Mouse (Mus musculus) intestine, postnatal 0 days (tissue): ENCODE measurements at regions not wholly inside any gene's neighbourhood (a gene's known extent, or its start where the extent isn't known, plus 50 kb on each side); places are given as distances from the start of the nearest gene placed in this dataset.
A peak's percentile ranks its signal among the peaks of the same experiment; 100 is the strongest.

Source experiments
- ATAC-seq: fragments of 200-750 bp; cut with Nextera tagmentation; 2 replicates; pipeline ENCODE4 v1.8.0; 2017; ENCODE audit warnings: mild to moderate bottlenecking, moderate TSS enrichment, moderate library complexity
- H3K27ac ChIP-seq: fragments of 300-500 bp; sonication (generic); 2 replicates; pipeline ENCODE4 v1.5.1; 2014; ENCODE audit warnings: mild to moderate bottlenecking, low read depth, low read length, moderate library complexity
- H3K27me3 ChIP-seq: fragments of 300-500 bp; sonication (generic); replicated peaks from 2 replicates; pipeline ENCODE4 v1.6.1; 2014; ENCODE audit warnings: low read length, mixed read lengths; ENCODE audit not compliant: control insufficient read depth, insufficient read depth
- H3K36me3 ChIP-seq: fragments of 300-500 bp; sonication (generic); 2 replicates; pipeline ENCODE4 v1.6.1; 2014; ENCODE audit warnings: mild to moderate bottlenecking, moderate library complexity; ENCODE audit not compliant: control insufficient read depth, insufficient read depth
- H3K4me1 ChIP-seq: fragments of 300-500 bp; sonication (generic); replicated peaks from 2 replicates; pipeline ENCODE4 v1.6.1; 2014; ENCODE audit warnings: antibody characterized with exemption, low read length, mixed read lengths; ENCODE audit not compliant: control insufficient read depth, insufficient read depth
- H3K4me2 ChIP-seq: fragments of 300-500 bp; sonication (generic); replicated peaks from 2 replicates; pipeline ENCODE4 v1.6.1; 2014; ENCODE audit warnings: low read depth, mild to moderate bottlenecking, moderate library complexity
- H3K4me3 ChIP-seq: fragments of 300-500 bp; sonication (generic); 2 replicates; pipeline ENCODE4 v1.5.1; 2014; ENCODE audit warnings: low read depth, low read length
- H3K9ac ChIP-seq: fragments of 300-500 bp; sonication (generic); 2 replicates; pipeline ENCODE4 v1.6.1; 2014; ENCODE audit warnings: mild to moderate bottlenecking, low read depth, low read length
- H3K9me3 ChIP-seq: fragments of 300-500 bp; sonication (generic); 2 replicates; pipeline ENCODE4 v1.6.1; 2016; ENCODE audit warnings: mixed run types; ENCODE audit not compliant: control insufficient read depth
- CTCF ChIP-seq: sonication (generic); IDR thresholded peaks from 2 replicates; pipeline ENCODE4 v1.5.1; 2016; ENCODE audit warnings: low read depth, mild to moderate bottlenecking, control low read depth, antibody characterized with exemption, moderate library complexity
- WGBS: fragments of 180-500 bp; shearing (Covaris S2); extraction: QIAGEN DNeasy Blood & Tissue Kit; methylation state at CpG from one replicate; pipeline ENCODE4 v1.1.7; 2014; 5-methylcytosine and 5-hydroxymethylcytosine counted together

GRCm38 (mm10) chr12:32434506-32435002 lies 56.0 kb downstream of the Ccdc71l start:
- Histone ChIP-seq H3K9ac (no peak overlapping the region), H3K4me2 (no peak overlapping the region), H3K27me3 (no peaks in the 10 kb centered on the region), H3K4me3 (no peak overlapping the region), H3K9me3 (no peaks in the 10 kb centered on the region), H3K27ac (no peak overlapping the region), H3K4me1 (no peaks in the 10 kb centered on the region), H3K36me3 (no peaks in the 10 kb centered on the region)
- TF ChIP-seq CTCF, result no peak
- ATAC-seq, result no peak

DNA sequence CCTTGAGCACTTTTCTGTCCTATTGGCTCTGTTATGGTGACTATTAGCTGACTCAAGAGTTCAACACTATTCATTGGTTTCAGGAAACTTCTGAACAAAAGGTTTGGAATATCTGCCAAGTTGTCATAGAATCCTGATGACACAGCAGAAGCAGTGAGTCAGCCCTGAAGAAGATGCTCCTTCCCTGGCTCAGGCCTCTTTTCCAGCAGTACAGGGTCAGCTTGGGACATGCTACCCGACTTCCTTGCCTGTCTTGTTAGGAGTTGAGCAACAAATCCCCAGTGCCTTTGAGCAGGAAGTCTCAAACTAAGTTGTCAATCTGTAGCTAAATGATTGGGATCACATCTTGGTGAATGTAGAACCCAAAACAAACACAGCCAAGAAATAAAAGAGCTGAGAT lies 56.6 kb downstream of the Ccdc71l start:
- Histone ChIP-seq H3K4me1 (no peaks in the 10 kb centered on the region), H3K27ac (no peak overlapping the region), H3K4me2 (no peak overlapping the region), H3K27me3 (no peaks in the 10 kb centered on the region), H3K4me3 (no peak overlapping the region), H3K9me3 (no peaks in the 10 kb centered on the region), H3K36me3 (no peaks in the 10 kb centered on the region), H3K9ac (no peak overlapping the region)
- no peak for ATAC-seq
- 14% methylated on average over 1 of the region's 1 CpGs for WGBS
- TF ChIP-seq CTCF, result no peak

- H3K27me3 ChIP-seq, result no peaks in the 10 kb centered on the region
- H3K4me3 ChIP-seq, result no peak overlapping the region
- H3K36me3 ChIP-seq, result no peaks in the 10 kb centered on the region
- H3K4me2 ChIP-seq, result no peak overlapping the region
- no peak for ATAC-seq
- WGBS, result 78% methylated on average over 1 of the region's 1 CpGs
- H3K9me3 ChIP-seq, result no peaks in the 10 kb centered on the region
- H3K9ac ChIP-seq, result no peak overlapping the region
- no peak for TF ChIP-seq CTCF
- H3K27ac ChIP-seq, result no peak overlapping the region
- H3K4me1 ChIP-seq, result no peaks in the 10 kb centered on the region
These were observed 59.7 kb downstream of the Ccdc71l start for GRCm38 (mm10) chr12:32438209-32438608.

GRCm38 (mm10) chr12:32444770-32445169 lies 66.3 kb downstream of the Ccdc71l start:
- H3K4me1 ChIP-seq, result no peaks in the 10 kb centered on the region
- no peaks in the 10 kb centered on the region for H3K36me3 ChIP-seq
- no peaks in the 10 kb centered on the region for H3K9me3 ChIP-seq
- no peaks in the 10 kb centered on the region for H3K27me3 ChIP-seq
- H3K9ac ChIP-seq, result no peak overlapping the region
- H3K27ac ChIP-seq, result peak overlapping the region; percentile 35; the same call in 1 of the 2 replicates
- H3K4me2 ChIP-seq, result 0 out of 2 replicates have a peak overlapping the region, but pooled peaks have one; percentile 6
- no peak overlapping the region for H3K4me3 ChIP-seq
- no peak for ATAC-seq
- no peak for TF ChIP-seq CTCF
- WGBS, result 45% methylated on average over 4 of the region's 4 CpGs

DNA sequence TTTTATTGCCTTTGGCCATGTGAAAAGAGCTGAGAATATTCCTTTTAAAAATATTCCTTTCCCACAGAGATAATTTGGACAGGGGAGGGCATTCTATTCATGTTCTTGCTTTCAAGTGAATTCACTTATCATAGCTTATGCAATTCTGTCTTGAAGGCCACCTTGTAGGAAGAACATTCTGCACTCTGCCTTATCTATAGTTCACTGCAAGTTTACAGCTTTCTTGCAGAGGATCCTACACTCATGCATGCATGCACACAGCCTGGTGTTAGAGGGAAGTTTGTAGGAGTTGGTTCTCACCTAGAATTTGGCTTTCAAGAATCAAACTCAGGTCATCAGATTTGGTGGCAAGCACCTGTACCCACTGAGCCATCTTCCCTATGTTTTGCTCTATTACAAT lies 67.4 kb downstream of the Ccdc71l start:
- H3K27me3 ChIP-seq, result no peaks in the 10 kb centered on the region
- no peak for TF ChIP-seq CTCF
- ATAC-seq, result peak; percentile 68
- H3K9ac ChIP-seq, result no peak overlapping the region
- H3K27ac ChIP-seq, result no peak overlapping the region
- H3K4me2 ChIP-seq, result no peak overlapping the region
- H3K36me3 ChIP-seq, result no peaks in the 10 kb centered on the region
- H3K9me3 ChIP-seq, result no peaks in the 10 kb centered on the region
- H3K4me1 ChIP-seq, result no peaks in the 10 kb centered on the region
- no peak overlapping the region for H3K4me3 ChIP-seq

DNA sequence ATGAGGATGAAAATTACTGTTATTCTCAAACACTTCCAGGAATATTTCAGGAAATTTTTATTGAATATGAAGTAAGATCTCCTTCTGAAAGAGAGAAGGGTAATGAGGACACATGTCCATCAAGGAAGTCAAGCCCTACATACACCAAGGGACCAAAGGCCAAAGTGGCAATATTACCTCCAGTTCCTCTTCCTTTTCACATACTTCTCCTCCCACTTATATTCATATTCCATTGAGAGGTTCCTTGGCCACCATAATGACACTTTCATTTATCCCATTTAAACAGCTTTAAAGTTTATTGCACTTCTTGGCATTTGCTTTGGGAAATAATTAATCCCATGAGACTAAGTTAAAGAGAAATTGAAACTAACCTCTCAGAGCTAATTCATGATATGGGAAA lies 70.9 kb downstream of the Ccdc71l start:
- H3K4me3 ChIP-seq, result no peak overlapping the region
- no peaks in the 10 kb centered on the region for H3K36me3 ChIP-seq
- no peaks in the 10 kb centered on the region for H3K27me3 ChIP-seq
- no peak overlapping the region for H3K9ac ChIP-seq
- no peak for TF ChIP-seq CTCF
- peak; percentile 56; the same call in 1 of the 2 replicates for ATAC-seq
- H3K27ac ChIP-seq, result no peak overlapping the region
- H3K4me2 ChIP-seq, result no peak overlapping the region
- no peaks in the 10 kb centered on the region for H3K9me3 ChIP-seq
- H3K4me1 ChIP-seq, result no peaks in the 10 kb centered on the region

DNA sequence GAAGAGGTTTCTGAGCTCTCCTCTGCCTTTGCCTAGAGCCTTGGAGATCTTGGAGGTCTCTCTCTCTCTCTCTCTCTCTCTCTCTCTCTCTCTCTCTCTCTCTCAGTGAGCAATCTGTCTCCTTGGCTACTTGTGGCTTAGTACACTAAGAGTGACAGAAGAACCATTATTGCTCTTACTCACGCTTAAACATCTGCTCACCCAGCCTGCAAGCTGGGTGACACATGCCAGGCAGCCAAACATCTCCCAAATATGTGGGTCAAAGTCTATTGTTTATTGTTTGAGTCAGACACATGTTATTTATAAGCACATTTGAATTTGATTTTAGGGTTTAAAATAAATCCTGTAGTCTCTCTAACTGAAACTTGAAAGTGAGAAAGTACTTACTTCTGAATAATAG lies 72.7 kb downstream of the Ccdc71l start:
- no peaks in the 10 kb centered on the region for H3K36me3 ChIP-seq
- 34% methylated on average over 1 of the region's 1 CpGs for WGBS
- H3K4me1 ChIP-seq, result no peaks in the 10 kb centered on the region
- no peak overlapping the region for H3K27ac ChIP-seq
- no peak for TF ChIP-seq CTCF
- H3K4me2 ChIP-seq, result no peak overlapping the region
- H3K9ac ChIP-seq, result no peak overlapping the region
- H3K4me3 ChIP-seq, result no peak overlapping the region
- no peaks in the 10 kb centered on the region for H3K27me3 ChIP-seq
- no peaks in the 10 kb centered on the region for H3K9me3 ChIP-seq
- no peak for ATAC-seq
